Mouse (Mus musculus) MEL (cell line): ENCODE measurements around the gene Sgf29. TPM values are rescaled to one million over a fixed set of nuclear protein-coding genes. Genes with fewer than 3 reads are reported as not detected.

ENCODE experiments used
- polyA plus RNA-seq, 2 experiments: library from polyadenylated mRNA; stranded (reverse) in 1 of 2; unstranded in 1 of 2; fragments of >175 nt in 1 of 2; fragments of >200 nt in 1 of 2; gene quantifications; 2 replicates each; pipeline versions ENCODE4 v1.2.1 to v1.2.4; 2012; ENCODE audit warnings: low replicate concordance in 2 of 2, low read depth in 1 of 2; ENCODE audit not compliant: insufficient read length in 2 of 2, insufficient read depth in 1 of 2, missing spikeins in 1 of 2
- total RNA-seq: library from RNA; depleted of rRNA; stranded (reverse); fragments of 300-350 nt; gene quantifications from 2 replicates; pipeline ENCODE4 v1.2.3, GENCODE M21; 2012; rRNA removed

Sgf29 gene
- total and polyA plus RNA-seq, 3 experiments, result 81.7 to 117 TPM; not detected in 1

Other genes starting within 250 kb of the Sgf29 start
- not detected in 2 replicates for gene Cd19, start 234.4 kb upstream of the Sgf29 start, total RNA-seq
- not detected for gene Cd19, start 234.4 kb upstream of the Sgf29 start, polyA plus RNA-seq
- gene Rabep2, start 220.6 kb upstream of the Sgf29 start, total RNA-seq, result 12.9 and 15.2 TPM in 2 replicates
- gene Rabep2, start 220.6 kb upstream of the Sgf29 start, polyA plus RNA-seq, result 10 to 100 TPM in 1 of 2 experiments, not detected in 1; 16.2 TPM
- 0.04 and 0.20 TPM in 2 replicates for gene Atp2a1, start 186.2 kb upstream of the Sgf29 start, total RNA-seq
- gene Atp2a1, start 186.2 kb upstream of the Sgf29 start, polyA plus RNA-seq, result under 1 TPM in 1 of 2 experiments, not detected in 1; 0.47 TPM
- 11.8 and 13.1 TPM in 2 replicates for gene Sh2b1, start 173.9 kb upstream of the Sgf29 start, total RNA-seq
- 10 to 100 TPM in 1 of 2 experiments, not detected in 1; 48.9 TPM for gene Sh2b1, start 173.9 kb upstream of the Sgf29 start, polyA plus RNA-seq
- gene Tufm, start 161.9 kb upstream of the Sgf29 start, total RNA-seq, result 224 and 244 TPM in 2 replicates
- gene Tufm, start 161.9 kb upstream of the Sgf29 start, polyA plus RNA-seq, result 100 to 1,000 TPM in 1 of 2 experiments, not detected in 1; 397 TPM
- gene Atxn2l, start 145.9 kb upstream of the Sgf29 start, total RNA-seq, result 40.8 and 52.1 TPM in 2 replicates
- gene Atxn2l, start 145.9 kb upstream of the Sgf29 start, polyA plus RNA-seq, result 100 to 1,000 TPM; 218 to 821 TPM
- 233 and 270 TPM in 2 replicates for gene Eif3c, start 82.9 kb upstream of the Sgf29 start, total RNA-seq
- 100 to 1,000 TPM; 404 to 819 TPM for gene Eif3c, start 82.9 kb upstream of the Sgf29 start, polyA plus RNA-seq
- 0.23 and 0.56 TPM in 2 replicates for gene Apobr, start 64.4 kb upstream of the Sgf29 start, total RNA-seq
- gene Apobr, start 64.4 kb upstream of the Sgf29 start, polyA plus RNA-seq, result 1 to 10 TPM in 1 of 2 experiments, not detected in 1; 5.4 TPM
- 16.2 and 20.5 TPM in 2 replicates for gene Cln3, start 63.5 kb upstream of the Sgf29 start, total RNA-seq
- gene Cln3, start 63.5 kb upstream of the Sgf29 start, polyA plus RNA-seq, result 10 to 100 TPM in 1 of 2 experiments, not detected in 1; 61.9 TPM
- not detected in 2 replicates for gene Il27, start 54.4 kb upstream of the Sgf29 start, total RNA-seq
- under 1 TPM in 1 of 2 experiments, not detected in 1; 0.07 TPM for gene Il27, start 54.4 kb upstream of the Sgf29 start, polyA plus RNA-seq
- 1.8 and 9.5 TPM in 2 replicates for gene Nupr1, start 18.4 kb upstream of the Sgf29 start, total RNA-seq
- 10 to 100 TPM in 1 of 2 experiments, not detected in 1; 11.0 TPM for gene Nupr1, start 18.4 kb upstream of the Sgf29 start, polyA plus RNA-seq
- gene Sult1a1, start 27.1 kb downstream of the Sgf29 start, total RNA-seq, result not detected in 2 replicates
- gene Sult1a1, start 27.1 kb downstream of the Sgf29 start, polyA plus RNA-seq, result under 1 TPM in 1 of 2 experiments, not detected in 1; 0.36 TPM
- 138 and 163 TPM in 2 replicates for gene Bola2, start 46.1 kb downstream of the Sgf29 start, total RNA-seq
- gene Bola2, start 46.1 kb downstream of the Sgf29 start, polyA plus RNA-seq, result 100 to 1,000 TPM in 1 of 2 experiments, not detected in 1; 436 TPM
- gene Slx1b, start 46.5 kb downstream of the Sgf29 start, total RNA-seq, result 4.6 and 5.4 TPM in 2 replicates
- 10 to 100 TPM in 1 of 2 experiments, not detected in 1; 10.2 TPM for gene Slx1b, start 46.5 kb downstream of the Sgf29 start, polyA plus RNA-seq
- 195 and 279 TPM in 2 replicates for gene Coro1a, start 58.5 kb downstream of the Sgf29 start, total RNA-seq
- 100 to 1,000 TPM in 1 of 2 experiments, not detected in 1; 204 TPM for gene Coro1a, start 58.5 kb downstream of the Sgf29 start, polyA plus RNA-seq
- gene Mapk3, start 110.3 kb downstream of the Sgf29 start, total RNA-seq, result 5.2 and 7.1 TPM in 2 replicates
- gene Mapk3, start 110.3 kb downstream of the Sgf29 start, polyA plus RNA-seq, result 10 to 100 TPM in 1 of 2 experiments, not detected in 1; 45.1 TPM
- gene Gdpd3, start 117.0 kb downstream of the Sgf29 start, total RNA-seq, result 12.6 and 12.7 TPM in 2 replicates
- 10 to 100 TPM in 1 of 2 experiments, not detected in 1; 13.0 TPM for gene Gdpd3, start 117.0 kb downstream of the Sgf29 start, polyA plus RNA-seq
- gene Ypel3, start 127.6 kb downstream of the Sgf29 start, total RNA-seq, result 2.1 and 2.7 TPM in 2 replicates
- gene Ypel3, start 127.6 kb downstream of the Sgf29 start, polyA plus RNA-seq, result 10 to 100 TPM in 1 of 2 experiments, not detected in 1; 12.6 TPM
- gene Tbx6, start 132.2 kb downstream of the Sgf29 start, total RNA-seq, result 0.12 and 0.13 TPM in 2 replicates
- gene Tbx6, start 132.2 kb downstream of the Sgf29 start, polyA plus RNA-seq, result under 1 TPM in 1 of 2 experiments, not detected in 1; 0.15 TPM
- gene Ppp4c, start 143.2 kb downstream of the Sgf29 start, total RNA-seq, result 255 and 257 TPM in 2 replicates
- gene Ppp4c, start 143.2 kb downstream of the Sgf29 start, polyA plus RNA-seq, result 100 to 1,000 TPM; 265 to 540 TPM
- 1.7 TPM in 2 replicates for gene Fam57b, start 148.4 kb downstream of the Sgf29 start, total RNA-seq
- under 1 TPM in 1 of 2 experiments, not detected in 1; 0.50 TPM for gene Fam57b, start 148.4 kb downstream of the Sgf29 start, polyA plus RNA-seq
- gene 4930451I11Rik, start 182.3 kb downstream of the Sgf29 start, total RNA-seq, result not detected in 2 replicates
- gene 4930451I11Rik, start 182.3 kb downstream of the Sgf29 start, polyA plus RNA-seq, result not detected
- 1.6 and 2.3 TPM in 2 replicates for gene Doc2a, start 198.1 kb downstream of the Sgf29 start, total RNA-seq
- not detected for gene Doc2a, start 198.1 kb downstream of the Sgf29 start, polyA plus RNA-seq
- gene Hirip3, start 212.7 kb downstream of the Sgf29 start, total RNA-seq, result 44.0 and 55.6 TPM in 2 replicates
- gene Hirip3, start 212.7 kb downstream of the Sgf29 start, polyA plus RNA-seq, result 100 to 1,000 TPM in 1 of 2 experiments, not detected in 1; 137 TPM
- gene Ino80e, start 213.1 kb downstream of the Sgf29 start, total RNA-seq, result 77.1 and 93.0 TPM in 2 replicates
- 100 to 1,000 TPM; 189 to 476 TPM for gene Ino80e, start 213.1 kb downstream of the Sgf29 start, polyA plus RNA-seq
- gene Taok2, start 235.4 kb downstream of the Sgf29 start, total RNA-seq, result 26.2 and 34.2 TPM in 2 replicates
- 10 to 100 TPM; 29.0 to 52.3 TPM for gene Taok2, start 235.4 kb downstream of the Sgf29 start, polyA plus RNA-seq